Mouse (Mus musculus) adrenal gland, adult 18-20 months (tissue): ENCODE results near the gene Dram1. TPM values are rescaled to one million over a fixed set of nuclear protein-coding genes. Genes with fewer than 3 reads are reported as not detected.

Experiments used
- DNase-seq, 2 experiments: peaks; one replicate each; pipeline ENCODE4 v3.0.0; 2021 to 2022; ENCODE audit warnings: low spot score in 2 of 2
- long read RNA-seq, 2 experiments: library from polyadenylated mRNA; stranded (forward); transcript quantifications; one replicate each; pipeline ENCODE4 v2.0.0; 2021
- total RNA-seq, 2 experiments: library from RNA; stranded (reverse); gene quantifications; 1 replicate in 1 of 2; 2 replicates in 1 of 2; pipeline ENCODE4 v1.2.3; 2021

Dram1 gene
- 10 to 100 TPM in 1 of 2 experiments, 1 to 10 TPM in 1; 7.4 to 22.3 TPM for total RNA-seq
- long read RNA-seq, experiment 1, transcript Dram1-201 (7 exons, 2,807 nt), result major isoform, 19 of 25 reads
- long read RNA-seq, experiment 1, partial matches to known transcripts, result 0 of 25 reads
- long read RNA-seq, experiment 1, other reads (novel, unspliced or antisense), result 6 of 25 reads
- long read RNA-seq, experiment 2, transcript Dram1-201 (7 exons, 2,807 nt), result major isoform, 5 of 12 reads
- long read RNA-seq, experiment 2, partial matches to known transcripts, result 4 of 12 reads
- long read RNA-seq, experiment 2, other reads (novel, unspliced or antisense), result 1 of 12 reads

DNA sequence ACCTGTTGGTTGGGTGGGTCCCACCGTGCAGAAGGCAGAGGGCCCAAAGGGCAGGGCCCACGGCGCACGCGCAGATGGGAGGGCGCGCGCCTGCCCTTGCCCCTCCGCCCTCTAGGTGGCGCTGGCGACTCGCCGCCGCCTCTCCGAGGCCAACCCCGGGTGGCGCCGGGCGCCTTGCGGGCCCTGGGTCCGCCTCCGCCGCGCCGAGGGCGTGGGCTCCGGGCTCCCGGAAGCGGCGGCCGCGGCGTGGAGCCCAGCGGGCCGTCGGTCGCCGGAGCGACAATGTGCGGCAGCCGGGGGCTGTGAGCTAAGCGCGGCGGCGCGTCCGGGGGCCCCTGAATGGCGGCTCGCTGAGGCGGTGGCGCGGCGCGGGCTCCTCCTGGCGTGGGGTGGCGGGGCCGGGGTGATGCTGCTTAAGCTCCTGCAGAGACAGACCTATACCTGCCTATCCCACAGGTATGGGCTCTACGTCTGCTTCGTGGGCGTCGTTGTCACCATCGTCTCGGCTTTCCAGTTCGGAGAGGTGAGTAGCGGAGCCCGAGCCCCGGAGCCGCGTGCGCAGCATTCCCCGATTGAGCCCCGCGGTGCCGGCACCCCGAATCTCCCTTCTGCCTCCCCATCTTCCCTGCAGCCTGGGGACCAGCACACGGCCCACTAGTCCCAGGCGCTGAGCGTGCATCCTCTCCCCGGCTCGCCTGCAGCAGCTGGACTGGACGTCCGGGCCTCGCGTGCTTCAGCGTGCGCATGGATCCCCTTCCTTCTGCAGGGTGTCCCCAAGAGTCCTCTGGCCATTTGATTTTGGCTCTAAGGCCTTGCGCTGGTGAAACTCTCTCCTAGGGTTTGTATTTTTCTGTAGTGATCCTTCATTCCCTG, at the start of gene Dram1, which contains the start of gene Gnptab:
Gene Dram1 (minus strand): TSS at position 68 of the 873 bp plus-strand sequence.
Gene Gnptab (plus strand): TSS at position 120 of the 873 bp plus-strand sequence.
- peak; percentile 95 to 97 for DNase-seq

DNA sequence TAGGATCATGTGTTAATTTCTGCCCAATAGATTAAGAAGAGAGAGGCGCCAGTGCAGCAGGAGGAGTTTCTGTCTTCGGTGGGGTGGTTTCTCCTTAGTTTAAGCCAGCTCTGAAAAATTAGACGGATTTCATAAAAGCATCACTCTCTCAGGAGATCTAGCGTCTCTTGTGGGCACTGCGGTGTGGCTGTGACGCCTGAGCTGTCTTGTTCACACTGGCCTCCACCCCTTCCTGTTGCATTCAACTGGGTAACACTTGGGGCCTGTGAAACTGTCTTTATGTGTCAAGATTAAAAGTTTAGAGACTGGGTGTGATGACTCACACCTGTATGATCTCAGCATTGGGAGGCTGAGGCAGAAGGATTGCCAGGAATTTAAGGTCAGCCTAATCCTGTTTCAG, 49.1 kb upstream of the Dram1 start:
- DNase-seq, result no peak

DNA sequence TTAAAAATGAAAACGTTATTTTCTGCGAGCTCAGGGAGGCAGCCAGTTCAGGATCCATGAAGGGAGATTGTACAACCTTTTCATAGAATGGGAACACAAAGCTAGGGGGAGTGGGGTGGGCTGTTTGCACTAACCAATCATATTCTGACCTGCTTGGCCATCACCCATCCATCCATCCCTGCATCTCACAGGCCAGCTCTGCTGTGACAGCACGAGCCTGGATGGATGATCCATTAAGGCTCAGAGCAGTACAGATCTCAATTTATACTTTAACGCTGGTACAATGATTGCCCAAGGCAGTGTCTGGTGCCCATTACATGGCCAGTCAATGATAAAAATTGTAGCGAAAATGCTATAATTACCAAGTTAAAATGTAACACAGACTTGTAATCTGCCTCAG, 48.0 kb upstream of the Dram1 start:
- no peak for DNase-seq

DNA sequence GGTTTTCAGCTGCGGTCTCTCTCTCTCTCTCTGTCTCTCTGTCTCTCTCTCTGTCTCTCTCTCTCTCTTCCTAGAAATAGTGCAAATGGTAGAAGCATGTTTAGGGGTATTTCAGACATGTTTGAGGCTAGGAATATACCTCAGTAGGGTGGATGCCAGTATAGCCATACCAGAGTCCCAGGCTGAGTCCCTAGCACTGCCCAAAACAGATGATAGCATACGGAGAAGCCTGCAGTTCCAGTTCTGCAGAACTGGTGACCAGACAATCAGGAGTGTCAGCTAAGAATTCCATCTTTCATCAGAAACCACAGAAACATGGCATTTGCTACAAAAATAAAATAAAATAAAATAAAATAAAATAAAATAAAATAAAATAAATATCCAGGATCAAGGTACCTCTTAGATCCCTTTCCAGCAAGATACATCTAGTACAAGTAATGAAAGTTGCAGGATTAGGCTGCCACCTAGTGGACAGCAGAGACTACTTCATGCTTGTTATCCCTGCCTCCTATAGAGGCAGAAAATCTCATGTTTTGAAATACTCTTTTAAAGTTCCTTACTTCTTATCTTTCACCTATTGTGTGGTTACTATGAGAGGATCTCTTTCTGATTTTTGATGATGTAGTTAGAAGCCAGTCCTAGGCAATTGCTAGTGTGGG, 47.4 kb upstream of the Dram1 start:
- DNase-seq, result peak; percentile 37 to 45

DNA sequence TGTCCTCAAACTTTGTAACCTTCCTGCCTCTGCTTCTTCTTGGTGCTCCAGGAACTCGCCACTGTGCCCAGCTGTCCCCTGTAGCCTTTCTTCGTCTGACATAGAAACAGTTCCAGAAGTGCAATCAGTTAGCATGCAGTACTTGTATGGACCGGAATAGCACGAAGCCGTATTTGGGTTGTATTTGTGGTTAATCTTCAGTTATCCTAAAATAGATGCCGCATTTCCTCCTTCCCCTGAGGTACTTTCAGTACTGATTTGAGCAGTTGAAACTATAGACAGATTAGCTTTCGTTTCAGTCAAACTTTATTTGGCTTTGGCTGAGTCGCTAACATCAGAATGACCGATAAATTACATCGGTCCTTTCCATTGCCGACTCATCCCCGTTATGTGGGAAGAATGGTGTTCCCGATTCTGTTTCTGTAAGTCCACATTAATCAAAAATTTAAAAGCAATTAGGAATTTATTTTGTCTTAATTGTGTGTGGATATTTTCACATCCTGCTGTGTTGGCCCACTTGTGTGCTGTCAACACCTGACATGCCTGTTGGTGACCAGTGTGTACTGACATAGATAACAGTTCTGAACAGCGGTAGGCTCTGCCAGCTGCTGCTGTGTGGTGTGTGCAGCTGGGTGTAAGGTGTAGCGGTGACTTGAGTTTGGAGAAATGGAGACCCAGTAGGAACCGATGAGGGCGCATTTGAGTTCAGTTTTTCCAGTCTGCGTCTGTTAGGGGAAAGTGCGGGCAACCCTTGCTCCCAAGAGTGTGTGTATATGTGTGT, 42.0 kb upstream of the Dram1 start:
- no peak for DNase-seq

DNA sequence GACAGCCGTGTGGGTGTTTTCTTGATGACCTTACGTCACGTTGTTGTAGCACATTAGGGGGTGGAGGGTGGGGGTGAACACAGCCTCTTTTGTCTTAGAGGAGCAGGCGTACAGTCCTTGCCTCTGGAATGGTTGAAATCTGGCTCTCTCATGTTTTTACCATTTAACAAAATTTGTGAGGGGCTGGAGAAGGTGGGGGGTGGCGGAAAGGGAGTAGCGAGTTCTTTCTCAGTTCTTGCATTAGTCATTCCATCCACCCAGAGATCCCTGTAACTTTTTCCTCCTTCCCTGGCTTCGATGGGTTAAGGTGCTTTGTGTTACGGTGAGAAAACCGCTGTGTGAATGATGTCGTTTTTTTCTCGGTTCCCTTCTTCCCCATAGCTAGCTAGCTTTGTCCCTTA, 41.3 kb upstream of the Dram1 start:
- no peak for DNase-seq

DNA sequence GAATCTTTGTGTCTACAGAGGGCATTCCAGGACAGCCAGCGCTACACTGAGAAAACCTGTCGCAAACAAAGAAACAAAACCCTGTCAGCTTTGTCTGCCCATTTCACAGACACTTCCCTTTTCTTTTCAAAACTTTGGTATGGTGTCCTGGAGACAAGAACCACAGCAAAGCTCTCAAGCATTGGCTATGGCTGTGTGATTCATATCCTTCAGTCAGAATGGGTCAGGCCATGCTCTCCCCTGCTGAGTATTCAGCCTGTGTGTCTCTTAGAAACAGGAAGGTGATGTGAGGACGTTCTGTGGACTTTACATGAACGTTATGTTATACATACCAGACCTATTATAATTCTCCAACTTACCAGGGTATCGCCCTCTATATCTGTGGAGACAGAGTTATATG, 38.8 kb upstream of the Dram1 start:
- no peak for DNase-seq

DNA sequence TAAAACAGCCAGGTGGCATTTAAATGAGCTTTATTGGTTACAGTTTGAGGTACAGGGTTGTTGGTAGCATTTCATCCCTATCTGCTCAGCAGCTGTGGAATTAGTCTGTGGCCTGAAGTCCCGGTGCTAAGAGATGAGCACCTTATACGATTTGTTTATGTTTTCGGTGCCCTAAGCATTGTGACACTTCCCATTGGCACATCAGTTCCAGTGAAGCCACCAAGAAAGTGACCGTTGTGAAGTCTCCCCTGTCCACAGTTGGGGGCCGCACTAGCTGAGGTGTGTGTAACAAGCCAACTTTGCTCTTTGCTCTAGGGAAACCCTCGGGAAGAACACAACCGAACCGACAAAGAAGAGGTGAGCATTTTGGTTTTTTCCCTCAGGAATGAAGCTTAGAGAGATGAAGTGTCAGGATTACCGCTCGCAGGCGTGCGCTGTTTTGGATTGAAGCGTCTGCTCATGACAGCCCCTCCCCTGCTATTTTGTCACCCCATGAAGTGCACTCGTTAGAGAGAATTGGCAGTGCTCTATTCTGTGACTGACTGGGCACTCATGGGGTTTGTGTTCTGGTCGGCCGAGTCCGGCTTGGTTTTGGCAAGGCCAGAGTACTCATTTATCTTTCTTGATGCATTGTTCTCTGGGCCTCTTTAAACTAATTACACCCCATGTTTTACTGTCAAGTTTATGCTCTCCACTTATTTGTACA, 33.6 kb upstream of the Dram1 start:
- no peak for DNase-seq

DNA sequence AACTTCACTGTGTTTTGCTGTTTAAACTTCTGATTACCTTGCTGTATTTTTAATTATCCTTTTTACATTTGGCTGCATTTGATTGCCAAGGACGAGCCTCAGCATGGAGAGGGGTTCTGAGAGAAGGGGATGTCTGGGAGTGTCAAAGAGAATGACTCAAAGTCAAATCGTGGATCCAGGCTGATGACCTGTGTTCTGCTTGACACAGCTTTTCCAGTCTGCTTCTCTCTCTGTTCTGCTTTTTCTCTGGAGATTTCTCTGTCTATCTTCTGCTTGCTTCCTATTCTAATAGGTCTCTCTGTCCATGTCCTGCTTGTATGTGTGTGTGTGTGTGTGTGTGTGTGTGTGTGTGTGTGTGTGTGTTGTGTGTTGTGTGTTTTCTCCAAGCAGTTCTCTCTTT, 30.9 kb upstream of the Dram1 start:
- no peak for DNase-seq

DNA sequence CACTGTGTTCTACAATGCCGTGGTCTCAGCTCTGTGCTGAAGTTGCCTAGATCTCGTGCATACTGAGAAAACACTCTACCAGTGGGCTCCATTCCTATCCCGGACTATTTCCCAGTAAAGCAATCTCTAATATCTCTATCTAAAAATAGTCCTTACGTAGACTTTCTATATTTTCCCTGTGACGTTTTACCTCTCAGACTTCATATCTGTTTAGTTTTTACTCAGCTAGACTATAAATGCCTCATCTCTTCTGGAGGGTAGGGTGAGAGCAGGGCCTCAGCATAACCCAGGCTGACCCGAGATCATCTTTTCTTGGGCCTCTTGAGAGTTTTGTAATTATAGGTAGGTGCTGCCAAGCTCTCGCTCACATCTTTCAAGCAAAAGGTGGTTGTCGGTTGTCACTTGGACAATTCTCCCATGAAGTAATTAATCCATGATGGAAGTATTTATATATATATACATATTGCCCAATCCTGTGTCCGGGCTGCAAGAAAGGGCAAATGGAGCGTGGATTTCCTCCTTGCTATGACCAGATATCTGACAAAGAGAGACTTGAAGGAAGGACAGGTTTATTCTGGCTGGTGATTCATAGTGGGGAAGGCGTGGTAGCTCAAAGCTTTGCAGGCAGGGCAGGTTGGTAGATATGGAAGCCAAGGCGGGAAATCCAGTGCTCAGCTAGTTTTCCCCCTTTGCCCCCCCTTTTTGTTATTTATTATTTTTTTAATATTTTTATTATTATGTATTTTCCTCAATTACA, 29.2 kb upstream of the Dram1 start:
- DNase-seq, result no peak

DNA sequence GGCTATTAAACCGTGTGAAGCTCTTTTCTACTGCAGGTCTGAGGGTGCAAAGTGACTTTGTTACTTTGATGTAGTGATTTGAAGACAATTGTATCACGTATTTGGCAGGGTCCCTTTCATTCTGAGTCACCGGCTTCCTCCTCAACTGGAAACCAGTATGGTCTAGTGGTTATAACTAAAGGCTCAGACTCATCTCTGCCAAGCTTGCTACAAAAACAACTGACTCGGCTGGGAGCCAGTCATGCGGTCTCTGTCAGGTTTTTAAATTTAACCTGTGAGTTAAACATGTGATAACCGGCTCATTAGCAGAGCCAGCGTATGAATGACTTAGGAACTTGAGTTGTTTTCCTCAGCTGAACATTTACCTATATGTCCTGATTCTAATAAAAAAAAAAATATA, 26.9 kb upstream of the Dram1 start:
- no peak for DNase-seq

DNA sequence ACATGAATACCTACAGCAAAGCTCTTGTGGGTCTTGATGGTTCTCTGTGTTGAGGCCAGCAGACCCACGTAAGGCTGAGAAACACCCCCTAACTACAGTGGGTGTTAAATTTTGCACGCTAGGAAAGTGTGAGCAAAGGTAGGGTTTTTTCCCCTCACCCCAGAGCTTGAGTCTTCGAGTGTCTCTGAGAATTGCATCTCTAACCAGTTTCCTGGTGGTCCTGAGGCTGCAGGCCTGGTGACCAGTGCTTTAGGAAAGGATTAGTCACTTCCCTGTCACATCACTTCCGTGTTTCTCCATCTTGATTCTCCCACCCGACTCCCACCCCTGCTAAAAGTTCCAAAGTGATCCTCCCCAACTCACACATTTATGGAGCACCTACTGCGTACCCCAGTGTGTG, 25.3 kb upstream of the Dram1 start:
- DNase-seq, result no peak

DNA sequence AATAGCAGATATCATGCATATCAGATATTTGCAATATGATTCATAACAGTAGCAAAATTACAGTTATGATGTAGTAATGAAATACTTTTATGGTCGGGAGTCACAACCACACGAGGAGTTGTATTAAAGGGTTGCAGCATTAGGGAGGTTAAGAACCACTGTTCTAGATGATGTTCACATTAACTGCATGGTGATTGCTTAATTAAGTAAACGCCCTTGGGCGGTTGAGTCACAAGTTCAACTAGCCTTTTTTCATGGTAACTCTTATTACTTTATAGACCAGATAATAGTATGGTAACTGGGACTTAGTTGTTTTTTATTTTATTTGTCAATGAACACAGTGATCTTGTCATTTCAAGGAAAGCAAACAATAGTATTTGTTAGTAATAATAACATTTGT, 24.1 kb upstream of the Dram1 start:
- no peak for DNase-seq

DNA sequence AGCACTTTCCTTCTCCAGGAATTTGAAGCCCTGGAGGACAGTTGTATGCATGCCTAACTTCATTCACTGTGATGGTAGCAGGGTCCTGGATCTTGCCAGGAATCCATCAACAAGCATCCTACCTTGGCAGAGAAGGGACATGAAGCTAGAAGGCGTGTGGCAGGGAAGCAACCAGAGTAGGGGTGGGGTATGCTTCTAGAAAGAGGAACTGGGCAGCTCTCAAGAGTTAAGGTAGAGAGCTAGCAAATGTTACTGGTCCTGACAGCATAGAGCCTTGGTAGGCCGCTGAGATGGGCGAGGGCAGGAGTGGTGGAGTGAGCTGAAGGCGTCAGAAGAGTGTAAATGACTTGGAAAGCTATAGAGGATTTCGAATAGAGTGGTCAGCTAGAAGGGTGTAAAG, 20.4 kb upstream of the Dram1 start:
- no peak for DNase-seq

DNA sequence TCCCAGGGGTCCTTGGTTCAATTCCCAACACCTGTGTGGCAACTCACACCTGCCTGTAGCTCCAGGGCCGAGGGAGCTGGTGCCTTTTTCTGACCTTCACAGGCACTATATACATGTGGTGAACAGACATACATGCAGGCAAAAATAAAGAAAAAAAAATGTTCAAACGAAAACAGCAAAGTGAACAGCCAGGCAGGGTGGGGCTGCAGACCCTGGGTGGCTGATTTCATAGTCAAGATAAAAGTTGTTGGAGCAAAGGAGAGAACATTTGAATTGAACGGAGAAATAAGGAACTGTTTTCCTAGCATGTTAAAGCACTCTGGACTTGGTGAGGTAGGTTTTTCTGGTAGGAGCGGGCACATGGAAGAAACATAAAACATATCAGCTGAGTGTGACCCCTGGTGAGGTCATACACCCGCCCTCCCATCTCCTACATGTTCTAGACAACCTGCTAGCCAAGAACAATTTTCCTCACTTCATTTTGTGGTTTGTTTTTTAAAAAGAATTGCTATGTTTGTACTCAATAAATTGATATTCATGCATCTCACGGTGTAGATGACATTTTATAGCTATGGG, 19.9 kb upstream of the Dram1 start:
- DNase-seq, result no peak

DNA sequence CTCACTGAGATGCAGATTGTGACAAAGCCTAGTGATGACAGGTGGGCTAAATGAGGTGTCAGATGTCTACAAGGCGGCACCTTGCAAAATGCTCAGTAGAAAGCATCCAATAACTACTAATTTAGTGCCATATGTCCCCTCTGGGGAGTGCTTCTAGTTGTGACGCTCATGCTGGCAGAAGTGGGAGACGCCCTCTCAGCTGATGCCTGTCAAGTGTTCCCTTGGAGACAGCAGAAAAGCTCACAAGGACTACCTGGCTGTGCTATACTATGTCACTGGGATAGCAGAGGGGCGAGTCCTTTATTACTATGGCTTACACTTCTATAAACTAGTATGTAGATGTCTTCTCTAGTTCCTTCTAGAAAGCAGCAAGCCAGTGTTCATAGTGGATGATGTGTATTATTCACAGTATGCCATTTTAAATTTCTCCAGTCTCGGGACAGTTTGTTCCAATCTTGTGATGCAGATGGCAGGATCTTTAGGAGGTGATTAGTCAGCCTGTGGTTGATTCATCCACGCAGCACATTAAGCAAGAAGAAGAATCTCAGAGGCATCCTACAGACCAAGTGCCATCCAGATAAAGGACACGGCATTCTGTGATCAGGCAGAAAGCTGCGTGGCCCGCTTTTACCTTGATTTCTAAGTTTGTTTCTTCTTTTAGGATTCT, 13.4 kb upstream of the Dram1 start:
- no peak for DNase-seq

DNA sequence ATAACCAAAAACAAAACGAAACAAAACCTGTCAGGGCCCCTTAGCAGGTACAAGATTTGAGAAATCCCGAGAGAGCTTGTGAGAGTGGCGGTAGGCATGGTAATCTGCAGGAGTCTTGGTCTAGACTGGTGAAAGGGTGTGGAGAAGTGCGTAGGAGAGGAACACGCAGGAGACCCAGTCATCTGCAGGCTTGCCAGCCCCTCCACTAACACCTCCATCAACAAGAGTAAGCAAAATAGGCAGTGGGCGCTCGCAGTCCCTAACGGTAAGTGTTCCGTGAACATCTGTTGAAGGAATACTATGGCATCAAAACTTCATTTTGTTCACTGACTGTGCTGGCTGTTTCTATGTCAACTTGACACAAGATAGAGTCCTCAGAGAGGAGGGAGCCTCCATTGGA, 12.6 kb upstream of the Dram1 start:
- DNase-seq, result no peak

DNA sequence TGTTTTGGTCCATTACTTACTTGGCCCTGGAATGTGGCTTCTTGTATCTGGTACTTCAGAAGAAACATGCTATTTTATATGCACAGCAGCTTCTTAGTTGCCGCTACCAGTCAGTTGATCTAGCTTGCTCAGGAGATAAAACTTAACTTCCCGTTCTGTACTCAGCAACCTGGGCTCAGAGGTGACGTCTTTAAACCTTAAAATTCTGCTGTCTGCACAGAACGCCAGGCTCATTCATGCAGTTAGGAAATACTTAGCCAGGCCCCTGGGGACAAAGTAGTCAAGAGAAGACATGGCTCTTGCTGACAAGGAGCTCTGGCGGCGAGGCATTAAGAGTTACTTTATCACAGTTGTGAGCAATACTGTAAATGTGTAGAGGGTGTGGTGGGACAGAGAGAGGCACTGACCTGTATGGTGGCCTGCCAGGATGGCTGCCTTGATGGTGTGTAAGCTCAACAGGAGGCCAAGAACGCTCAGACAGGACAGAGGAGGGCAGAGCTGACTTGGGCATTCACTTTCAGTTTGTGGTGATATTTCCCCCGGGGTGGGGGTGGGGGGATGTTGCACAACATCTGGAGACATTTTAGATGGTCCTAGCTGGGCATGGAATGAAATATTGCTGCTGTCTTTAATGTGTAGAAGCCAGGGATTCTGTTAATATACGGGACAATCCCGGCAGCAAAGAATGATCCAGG, 11.4 kb upstream of the Dram1 start:
- DNase-seq, result no peak
